Mouse (Mus musculus): ENCODE results near the gene Cyp2s1. TPM values are rescaled to one million over a fixed set of nuclear protein-coding genes. Genes with fewer than 3 reads are reported as not detected.

Cyp2s1 gene
- polyA plus RNA-seq, 1 experiment = not detected

GRCm38 (mm10) chr7:25768229-25768628 is 48.5 kb downstream of the Cyp2s1 start:
- Histone ChIP-seq H3K36me3 (ENCODE audit: control insufficient read depth) (no peaks in the 10 kb centered on the region), H3K4me3 (replicated peaks) (no peak overlapping the region), H3K4me1 (ENCODE audit: control insufficient read depth) (no peaks in the 10 kb centered on the region)

GRCm38 (mm10) chr7:25766108-25766507 is 50.6 kb downstream of the Cyp2s1 start:
- Histone ChIP-seq H3K4me1 (ENCODE audit: control insufficient read depth) (no peaks in the 10 kb centered on the region), H3K36me3 (ENCODE audit: control insufficient read depth) (no peaks in the 10 kb centered on the region), H3K9me3 (ENCODE audit: control insufficient read depth, low read length) (no peaks in the 10 kb centered on the region), H3K27me3 (ENCODE audit: control insufficient read depth) (no peaks in the 10 kb centered on the region), H3K4me3 (replicated peaks) (no peak overlapping the region)
- no peak for TF ChIP-seq TAL1 (IDR thresholded peaks at IDR 0.05; ENCODE audit: low read length)
- no peak for TF ChIP-seq GATA1 (IDR thresholded peaks at IDR 0.05; ENCODE audit: low read length)

More at GRCm38 (mm10) chr7:25768229-25768628, 48.5 kb downstream of the Cyp2s1 start:
- no peaks in the 10 kb centered on the region for H3K27me3 ChIP-seq (ENCODE audit: control insufficient read depth)
- H3K9me3 ChIP-seq (ENCODE audit: control insufficient read depth, low read length) = no peaks in the 10 kb centered on the region
- no peak for TF ChIP-seq TAL1 (IDR thresholded peaks at IDR 0.05; ENCODE audit: low read length)

- H3K36me3 ChIP-seq (ENCODE audit: control insufficient read depth) = no peaks in the 10 kb centered on the region
- H3K4me1 ChIP-seq (ENCODE audit: control insufficient read depth) = no peaks in the 10 kb centered on the region
- TF ChIP-seq TAL1 (IDR thresholded peaks at IDR 0.05; ENCODE audit: low read length) = no peak
- TF ChIP-seq GATA1 (IDR thresholded peaks at IDR 0.05; ENCODE audit: low read length) = no peak
- no peaks in the 10 kb centered on the region for H3K9me3 ChIP-seq (ENCODE audit: control insufficient read depth, low read length)
- no peaks in the 10 kb centered on the region for H3K27me3 ChIP-seq (ENCODE audit: control insufficient read depth)
- H3K4me3 ChIP-seq (replicated peaks) = no peak overlapping the region
These were observed 52.5 kb downstream of the Cyp2s1 start for GRCm38 (mm10) chr7:25764221-25764620.

- Histone ChIP-seq H3K27me3 (ENCODE audit: control insufficient read depth) (peaks cover under 1% of the 10 kb centered on the region; the same call in 1 of the 2 replicates), H3K4me3 (replicated peaks) (no peak overlapping the region), H3K9me3 (ENCODE audit: control insufficient read depth, low read length) (no peaks in the 10 kb centered on the region), H3K36me3 (ENCODE audit: control insufficient read depth) (no peaks in the 10 kb centered on the region), H3K4me1 (ENCODE audit: control insufficient read depth) (no peaks in the 10 kb centered on the region)
- no peak for TF ChIP-seq GATA1 (IDR thresholded peaks at IDR 0.05; ENCODE audit: low read length)
- no peak for TF ChIP-seq TAL1 (IDR thresholded peaks at IDR 0.05; ENCODE audit: low read length)
These were observed 53.0 kb downstream of the Cyp2s1 start for GRCm38 (mm10) chr7:25763678-25764077.

- Histone ChIP-seq H3K27me3 (ENCODE audit: control insufficient read depth) (peaks cover 8% of the 10 kb centered on the region), H3K36me3 (ENCODE audit: control insufficient read depth) (no peaks in the 10 kb centered on the region), H3K4me3 (replicated peaks) (no peak overlapping the region), H3K4me1 (ENCODE audit: control insufficient read depth) (peaks cover 4% of the 10 kb centered on the region), H3K9me3 (ENCODE audit: control insufficient read depth, low read length) (no peaks in the 10 kb centered on the region)
- TF ChIP-seq TAL1 (IDR thresholded peaks at IDR 0.05; ENCODE audit: low read length) (no peak), GATA1 (IDR thresholded peaks at IDR 0.05; ENCODE audit: low read length) (no peak)
These were observed 55.4 kb downstream of the Cyp2s1 start for GRCm38 (mm10) chr7:25761354-25761753.

GRCm38 (mm10) chr7:25756011-25756410 is 60.7 kb downstream of the Cyp2s1 start:
- no peaks in the 10 kb centered on the region for H3K9me3 ChIP-seq (ENCODE audit: control insufficient read depth, low read length)
- H3K36me3 ChIP-seq (ENCODE audit: control insufficient read depth) = peaks cover 26% of the 10 kb centered on the region
- H3K4me3 ChIP-seq (replicated peaks) = peak overlapping the region; percentile 100
- peaks cover 41% of the 10 kb centered on the region for H3K4me1 ChIP-seq (ENCODE audit: control insufficient read depth)
- H3K27me3 ChIP-seq (ENCODE audit: control insufficient read depth) = peaks cover 8% of the 10 kb centered on the region
- TF ChIP-seq GATA1 (IDR thresholded peaks at IDR 0.05; ENCODE audit: low read length) = no peak
- no peak for TF ChIP-seq TAL1 (IDR thresholded peaks at IDR 0.05; ENCODE audit: low read length)

GRCm38 (mm10) chr7:25755468-25755833 is 61.3 kb downstream of the Cyp2s1 start:
- Histone ChIP-seq H3K4me1 (ENCODE audit: control insufficient read depth) (peaks cover 43% of the 10 kb centered on the region), H3K4me3 (replicated peaks) (peak overlapping the region; percentile 100), H3K36me3 (ENCODE audit: control insufficient read depth) (peaks cover 32% of the 10 kb centered on the region), H3K9me3 (ENCODE audit: control insufficient read depth, low read length) (no peaks in the 10 kb centered on the region), H3K27me3 (ENCODE audit: control insufficient read depth) (peaks cover 8% of the 10 kb centered on the region)
- no peak for TF ChIP-seq TAL1 (IDR thresholded peaks at IDR 0.05; ENCODE audit: low read length)
- TF ChIP-seq GATA1 (IDR thresholded peaks at IDR 0.05; ENCODE audit: low read length) = no peak

- Histone ChIP-seq H3K36me3 (ENCODE audit: control insufficient read depth) (peaks cover 37% of the 10 kb centered on the region), H3K27me3 (ENCODE audit: control insufficient read depth) (peaks cover 8% of the 10 kb centered on the region), H3K4me3 (replicated peaks) (peak within 1 kb of the TSS; percentile 100), H3K9me3 (ENCODE audit: control insufficient read depth, low read length) (no peaks in the 10 kb centered on the region), H3K4me1 (ENCODE audit: control insufficient read depth) (peaks cover 43% of the 10 kb centered on the region)
- TF ChIP-seq GATA1 (IDR thresholded peaks at IDR 0.05; ENCODE audit: low read length) (no peak), TAL1 (IDR thresholded peaks at IDR 0.05; ENCODE audit: low read length) (no peak)
These were observed 61.8 kb downstream of the Cyp2s1 start, which contains the start of gene Hnrnpul1 for GRCm38 (mm10) chr7:25754738-25755467. Hnrnpul1 (minus strand) TSS chr7:25754757.

- Histone ChIP-seq H3K27me3 (ENCODE audit: control insufficient read depth) (peaks cover 8% of the 10 kb centered on the region), H3K36me3 (ENCODE audit: control insufficient read depth) (peaks cover 42% of the 10 kb centered on the region), H3K4me3 (replicated peaks) (peak overlapping the region; percentile 100), H3K9me3 (ENCODE audit: control insufficient read depth, low read length) (no peaks in the 10 kb centered on the region), H3K4me1 (ENCODE audit: control insufficient read depth) (peaks cover 43% of the 10 kb centered on the region)
- no peak for TF ChIP-seq GATA1 (IDR thresholded peaks at IDR 0.05; ENCODE audit: low read length)
- TF ChIP-seq TAL1 (IDR thresholded peaks at IDR 0.05; ENCODE audit: low read length) = no peak
These were observed 62.3 kb downstream of the Cyp2s1 start for GRCm38 (mm10) chr7:25754439-25754737.

Data from erythroblast, embryonic 14.5 days (primary cell).